Comparison of ENCODE assay signal across 30 mouse cellular contexts in genomic region chr5:62846571-62847131, GRCm38 (mm10). TPM values are rescaled to one million over a fixed set of nuclear protein-coding genes. Genes with fewer than 3 reads are reported as not detected.
DNase-seq lines count a peak whose midpoint lies in the region; ATAC-seq and TF ChIP-seq lines count a peak whose summit lies in the region.
"Had no signal": no experiment of that assay in that cellular context is flagged by ENCODE, and none has a peak within 500 bp of the region (broad histone marks: within the 10 kb centered on the region; RNA-seq: fewer than 3 reads in every experiment).

No protein-coding gene starts in this region.

- no peaks in the 10 kb centered on the region for H3K36me3 ChIP-seq in liver, postnatal 0 days (replicated peaks; ENCODE audit: insufficient read depth, low read length)
- no peaks in the 10 kb centered on the region for H3K36me3 ChIP-seq in liver, embryonic 12.5 days
- no peaks in the 10 kb centered on the region for H3K36me3 ChIP-seq in forebrain, embryonic 12.5 days (replicated peaks)
- H3K36me3 ChIP-seq: heart, embryonic 15.5 days; midbrain, embryonic 13.5 days; neural tube, embryonic 12.5 days had no signal

- no peak overlapping the region for H3K9ac ChIP-seq in liver, postnatal 0 days (replicated peaks)
- no peak overlapping the region for H3K9ac ChIP-seq in liver, embryonic 12.5 days
- no peak overlapping the region for H3K9ac ChIP-seq in forebrain, embryonic 12.5 days
- H3K9ac ChIP-seq: forebrain, embryonic 13.5 days; heart, embryonic 15.5 days; hindbrain, embryonic 14.5 days; liver, embryonic 14.5 days; midbrain, embryonic 13.5 days; neural tube, embryonic 12.5 days had no signal

- TF ChIP-seq EP300 in liver, postnatal 0 days (IDR thresholded peaks at IDR 0.05; ENCODE audit: low read depth), result no peak

- no peaks in the 10 kb centered on the region for H3K27me3 ChIP-seq in liver, postnatal 0 days (ENCODE audit: insufficient read depth, low read length)
- no peaks in the 10 kb centered on the region for H3K27me3 ChIP-seq in liver, embryonic 12.5 days (replicated peaks)
- no peaks in the 10 kb centered on the region for H3K27me3 ChIP-seq in forebrain, embryonic 12.5 days
- H3K27me3 ChIP-seq: forebrain, embryonic 13.5 days; heart, embryonic 15.5 days; megakaryocyte, embryonic 14.5 days; midbrain, embryonic 13.5 days; neural tube, embryonic 12.5 days had no signal

- no peak for DNase-seq in liver, postnatal 0 days
- DNase-seq in CD4-positive, CD25-positive, alpha-beta regulatory T cell, adult 2 months (ENCODE audit: low read depth, low spot score), result peak; percentile 27
- no peak for DNase-seq in retina, postnatal 1 day
- DNase-seq: adrenal gland, postnatal 14 days; cerebellum, postnatal 10 days; heart, postnatal 36 days; kidney, adult 8-10 months; kidney, postnatal 10 days; right cerebral cortex, adult 18-20 months; right cerebral cortex, postnatal 4 days; thymus, postnatal 14 days had no signal

- peak; percentile 25; the same call in 1 of the 2 replicates for ATAC-seq in liver, postnatal 0 days
- no peak for ATAC-seq in liver, embryonic 12.5 days
- peak; percentile 72 for ATAC-seq in granulocyte monocyte progenitor cell, adult 5-6 weeks (replicated peaks; ENCODE audit: poor library complexity, severe bottlenecking)
- ATAC-seq in monocyte, adult 5-6 weeks (replicated peaks; ENCODE audit: insufficient number of reproducible peaks, low FRiP score, low TSS enrichment, poor library complexity, severe bottlenecking), result peak; percentile 79
- no peak for ATAC-seq in forebrain, embryonic 12.5 days (ENCODE audit: low FRiP score)
- no peak for ATAC-seq in erythroblast, adult 5-6 weeks (replicated peaks; ENCODE audit: low FRiP score, poor library complexity, severe bottlenecking)
- ATAC-seq: forebrain, embryonic 13.5 days; midbrain, embryonic 13.5 days had no signal

- H3K4me1 ChIP-seq in liver, postnatal 0 days (ENCODE audit: insufficient read depth), result no peaks in the 10 kb centered on the region
- no peaks in the 10 kb centered on the region for H3K4me1 ChIP-seq in liver, embryonic 12.5 days
- H3K4me1 ChIP-seq in forebrain, embryonic 12.5 days, result no peaks in the 10 kb centered on the region
- H3K4me1 ChIP-seq: forebrain, embryonic 13.5 days; heart, embryonic 15.5 days; midbrain, embryonic 13.5 days; neural tube, embryonic 12.5 days had no signal

- H3K4me3 ChIP-seq in liver, postnatal 0 days (ENCODE audit: low read depth, low read length), result no peak overlapping the region
- H3K4me3 ChIP-seq in liver, embryonic 12.5 days, result no peak overlapping the region
- H3K4me3 ChIP-seq in forebrain, embryonic 12.5 days (replicated peaks), result no peak overlapping the region
- H3K4me3 ChIP-seq: forebrain, embryonic 13.5 days; heart, embryonic 15.5 days; megakaryocyte, embryonic 14.5 days; midbrain, embryonic 13.5 days; neural tube, embryonic 12.5 days had no signal

- peak overlapping the region; percentile 52 for H3K27ac ChIP-seq in liver, postnatal 0 days (ENCODE audit: low read depth)
- H3K27ac ChIP-seq in liver, embryonic 12.5 days, result no peak overlapping the region
- no peak overlapping the region for H3K27ac ChIP-seq in forebrain, embryonic 12.5 days
- H3K27ac ChIP-seq: forebrain, embryonic 13.5 days; heart, embryonic 15.5 days; hindbrain, embryonic 14.5 days; liver, embryonic 14.5 days; midbrain, embryonic 13.5 days; neural tube, embryonic 12.5 days had no signal

- 53% methylated on average over 6 of the region's 6 CpGs for WGBS in liver, postnatal 0 days (ENCODE audit: insufficient replicate concordance)
- WGBS in liver, embryonic 12.5 days (ENCODE audit: insufficient replicate concordance), result 58% methylated on average over 6 of the region's 6 CpGs
- WGBS in forebrain, embryonic 12.5 days, result 84% methylated on average over 6 of the region's 6 CpGs

- no peaks in the 10 kb centered on the region for H3K9me3 ChIP-seq in liver, postnatal 0 days (ENCODE audit: low read length)
- H3K9me3 ChIP-seq in liver, embryonic 12.5 days (replicated peaks), result no peaks in the 10 kb centered on the region
- no peaks in the 10 kb centered on the region for H3K9me3 ChIP-seq in forebrain, embryonic 12.5 days
- H3K9me3 ChIP-seq: forebrain, embryonic 13.5 days; heart, embryonic 15.5 days; megakaryocyte, embryonic 14.5 days; midbrain, embryonic 13.5 days; neural tube, embryonic 12.5 days had no signal

- no peak for TF ChIP-seq CTCF in liver, postnatal 0 days (IDR thresholded peaks at IDR 0.05; ENCODE audit: low read depth)

- no peak overlapping the region for H3K4me2 ChIP-seq in liver, postnatal 0 days (ENCODE audit: low read depth, low read length)
- H3K4me2 ChIP-seq in liver, embryonic 12.5 days, result no peak overlapping the region
- H3K4me2 ChIP-seq in forebrain, embryonic 12.5 days, result no peak overlapping the region
- H3K4me2 ChIP-seq: forebrain, embryonic 13.5 days; heart, embryonic 15.5 days; hindbrain, embryonic 14.5 days; midbrain, embryonic 13.5 days; neural tube, embryonic 12.5 days had no signal

RNA-seq across cellular contexts. Expression of gene Dthd1, which starts 33.0 kb away (rescaled TPM):
- not detected in 2 replicates for polyA plus RNA-seq in liver, postnatal 0 days (2015; fragmentation: Nextera tagmentation; extraction: Ambion mirVana)
- not detected in 2 replicates for polyA plus RNA-seq in liver, embryonic 12.5 days (2016; fragmentation: Nextera tagmentation; extraction: Ambion mirVana)
- total RNA-seq in granulocyte monocyte progenitor cell, adult 5-6 weeks (2014; fragmentation: Nextera tagmentation), result not detected in 2 replicates
- total RNA-seq in granulocyte monocyte progenitor cell, adult 5-6 weeks (2017), result not detected in 2 replicates
- total RNA-seq in monocyte, adult 5-6 weeks (2017), result not detected in 3 replicates
- not detected in 2 replicates for polyA plus RNA-seq in forebrain, embryonic 12.5 days (2016; fragmentation: Nextera tagmentation; extraction: Ambion mirVana)
- total RNA-seq in erythroblast, adult 5-6 weeks (2015; ENCODE audit: low replicate concordance), result not detected in 2 replicates
- not detected in 2 replicates for total RNA-seq in erythroblast, adult 5-6 weeks (2017; ENCODE audit: low replicate concordance)
- total RNA-seq: adrenal gland, postnatal 14 days; gastrocnemius, adult 18-20 months; gastrocnemius, postnatal 4 days; heart, postnatal 36 days had no signal
- polyA plus RNA-seq: brain, embryonic 14.5 days; embryonic facial prominence, embryonic 11.5 days; forebrain, embryonic 13.5 days; heart, embryonic 15.5 days; hindbrain, embryonic 14.5 days; intestine, embryonic 14.5 days; limb, embryonic 11.5 days; liver, embryonic 14.5 days; lung, embryonic 16.5 days; midbrain, embryonic 13.5 days; neural tube, embryonic 12.5 days had no signal

Comparison
In these comparisons a context has a peak if more than half of its experiments do, and no peak if none do; other contexts are left out.
1. ATAC-seq: peak in liver, postnatal 0 days (single experiment), granulocyte monocyte progenitor cell, adult 5-6 weeks (single experiment) and monocyte, adult 5-6 weeks (single experiment); none in liver, embryonic 12.5 days (single experiment), forebrain, embryonic 12.5 days (single experiment) and erythroblast, adult 5-6 weeks (single experiment).